In the genomic region with DNA sequence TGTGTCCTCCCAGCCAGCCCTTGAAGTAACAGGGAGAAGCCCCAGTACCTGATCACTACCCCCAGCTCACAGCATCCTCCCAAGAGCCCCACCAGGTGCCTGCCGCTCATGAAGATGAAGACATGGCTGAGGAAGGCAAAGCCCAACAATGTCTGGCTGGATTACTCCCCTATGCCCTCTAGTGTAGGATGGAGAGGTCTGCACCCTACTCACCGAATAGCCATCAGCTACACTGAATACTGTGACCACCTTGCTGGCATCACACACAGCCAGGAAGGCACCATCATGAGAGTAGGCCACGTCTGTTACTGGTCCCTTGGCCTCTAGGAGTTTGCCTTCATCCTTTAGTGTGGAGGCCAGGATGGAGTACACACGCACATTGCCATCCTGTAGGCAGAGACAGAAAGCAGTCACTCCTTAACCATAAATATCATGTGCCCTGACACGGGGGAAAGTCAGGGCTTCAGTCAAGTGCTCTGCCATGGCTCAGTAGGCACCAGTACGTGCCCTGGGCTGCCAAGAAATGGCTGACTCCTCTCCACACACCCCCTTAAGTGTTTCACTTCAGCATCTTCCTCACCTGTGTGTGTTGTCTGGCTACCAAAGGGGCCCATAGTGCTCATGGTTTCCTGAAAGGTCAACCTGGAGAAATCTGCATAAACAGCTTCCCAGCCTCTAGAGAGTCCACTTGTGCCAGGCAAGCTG, we compare ENCODE assay signal across 8 mouse cellular contexts. TPM values are rescaled to one million over a fixed set of nuclear protein-coding genes. Genes with fewer than 3 reads are reported as not detected.
A peak's percentile ranks its signal among the peaks of the same experiment; 100 is the strongest.
DNase-seq lines count a peak whose midpoint lies in the region; ATAC-seq and TF ChIP-seq lines count a peak whose summit lies in the region.

No protein-coding gene starts in this region.

- DNase-seq in left cerebral cortex, postnatal 14 days (ENCODE audit: low spot score in 2 of 2) = peak; percentile 19 to 26
- DNase-seq in left cerebral cortex, postnatal 36 days (ENCODE audit: low spot score in 2 of 2) = no peak
- peak; percentile 49 for DNase-seq in embryo, embryonic 10.5 days (ENCODE audit: low spot score)
- no peak for DNase-seq in gastrocnemius, postnatal 10 days
- no peak for DNase-seq in ovary, adult 18-20 months (ENCODE audit: low spot score)
- DNase-seq in gastrocnemius, adult 8-10 months (ENCODE audit: low spot score in 2 of 2) = no peak

- peaks cover 98% of the 10 kb centered on the region for H3K36me3 ChIP-seq in liver, embryonic 12.5 days
- peaks cover 88% of the 10 kb centered on the region for H3K36me3 ChIP-seq in small intestine, adult 2 months (ENCODE audit: control insufficient read depth, insufficient read depth, low read length)

- TF ChIP-seq POLR2A in small intestine, adult 2 months (IDR thresholded peaks at IDR 0.05; ENCODE audit: low read depth, low read length) = no peak

- WGBS in liver, embryonic 12.5 days (ENCODE audit: insufficient replicate concordance) = 80% methylated on average over 6 of the region's 6 CpGs
- WGBS in small intestine, adult 2 months = 82% methylated on average over 6 of the region's 6 CpGs

- H3K4me2 ChIP-seq in liver, embryonic 12.5 days = no peak overlapping the region

- intact Hi-C loops in left cerebral cortex, postnatal 14 days (cut with DNase I) = no loop called here
- intact Hi-C loops in left cerebral cortex, postnatal 36 days (cut with DNase I) = no loop called here

- peak; percentile 53; the same call in 1 of the 2 replicates for TF ChIP-seq CTCF in small intestine, adult 2 months (IDR thresholded peaks at IDR 0.05; ENCODE audit: extremely low read depth, insufficient read length, insufficient replicate concordance, low read depth, low read length)

- no peak overlapping the region for H3K4me3 ChIP-seq in liver, embryonic 12.5 days
- H3K4me3 ChIP-seq in small intestine, adult 2 months (ENCODE audit: low read depth, low read length) = no peak overlapping the region

- ATAC-seq in liver, embryonic 12.5 days = 0 out of 2 replicates have a peak, but pooled peaks have one; percentile 9

- H3K27ac ChIP-seq in liver, embryonic 12.5 days = no peak overlapping the region
- H3K27ac ChIP-seq in small intestine, adult 2 months (ENCODE audit: insufficient read depth, low read depth, low read length) = no peak overlapping the region

- H3K4me1 ChIP-seq in liver, embryonic 12.5 days = no peaks in the 10 kb centered on the region
- no peaks in the 10 kb centered on the region for H3K4me1 ChIP-seq in small intestine, adult 2 months (ENCODE audit: control insufficient read depth, insufficient read depth, insufficient read length, low read length)

- H3K27me3 ChIP-seq in liver, embryonic 12.5 days (replicated peaks) = no peaks in the 10 kb centered on the region
- no peaks in the 10 kb centered on the region for H3K27me3 ChIP-seq in small intestine, adult 2 months (ENCODE audit: control insufficient read depth, insufficient read depth, low read length)

- no peak overlapping the region for H3K9ac ChIP-seq in liver, embryonic 12.5 days

- no peaks in the 10 kb centered on the region for H3K9me3 ChIP-seq in liver, embryonic 12.5 days (replicated peaks)

RNA-seq across cellular contexts. Expression of gene Slc2a9, which starts 26.9 kb away (rescaled TPM):
- total RNA-seq in left cerebral cortex, postnatal 14 days (2021) = 1 to 10 TPM in 1 of 2 experiments, under 1 TPM in 1; 0.93 to 1.3 TPM
- total RNA-seq in left cerebral cortex, postnatal 36 days (2021) = under 1 TPM; 0.39 to 0.63 TPM
- polyA plus RNA-seq in liver, embryonic 12.5 days (2016; fragmentation: Nextera tagmentation; extraction: Ambion mirVana) = 0.60 and 1.2 TPM in 2 replicates
- 5.4 and 17.3 TPM in 2 replicates for polyA plus RNA-seq in small intestine, adult 2 months (2012; rRNA removed)
- total RNA-seq in gastrocnemius, postnatal 10 days (2021) = 1 to 10 TPM; 1.2 to 1.5 TPM
- total RNA-seq in gastrocnemius, adult 8-10 months (2022) = under 1 TPM; 0.31 to 0.92 (median 0.61) TPM

RNA-seq across cellular contexts. Expression of gene Wdr1, which starts 33.1 kb away (rescaled TPM):
- total RNA-seq in left cerebral cortex, postnatal 14 days (2021) = 100 to 1,000 TPM; 196 to 199 TPM
- 100 to 1,000 TPM; 143 to 152 TPM for total RNA-seq in left cerebral cortex, postnatal 36 days (2021)
- 122 and 131 TPM in 2 replicates for polyA plus RNA-seq in liver, embryonic 12.5 days (2016; fragmentation: Nextera tagmentation; extraction: Ambion mirVana)
- polyA plus RNA-seq in small intestine, adult 2 months (2012; rRNA removed) = 99.3 and 223 TPM in 2 replicates
- 100 to 1,000 TPM; 137 to 146 TPM for total RNA-seq in gastrocnemius, postnatal 10 days (2021)
- 10 to 100 TPM; 35.3 to 43.7 (median 38.8) TPM for total RNA-seq in gastrocnemius, adult 8-10 months (2022)

Comparison
In these comparisons a context has a peak if more than half of its experiments do, and no peak if none do; other contexts are left out.
1. DNase-seq: peak in left cerebral cortex, postnatal 14 days (2 of 2) and embryo, embryonic 10.5 days (single experiment); none in left cerebral cortex, postnatal 36 days (0 of 2), gastrocnemius, postnatal 10 days (single experiment), ovary, adult 18-20 months (single experiment) and gastrocnemius, adult 8-10 months (0 of 2).